Mouse (Mus musculus): ENCODE measurements around the gene Olfr78.

Gene Olfr78

GRCm38 (mm10) chr7:102759266-102759665, at the start of gene Olfr78, which contains the start of gene Olfr560:
Gene Olfr78, minus strand, starts transcription at chr7:102759471.
Gene Olfr560, minus strand, starts transcription at chr7:102759366.
- DNase-seq (ENCODE audit: low spot score in 2 of 2) = no peak

DNA sequence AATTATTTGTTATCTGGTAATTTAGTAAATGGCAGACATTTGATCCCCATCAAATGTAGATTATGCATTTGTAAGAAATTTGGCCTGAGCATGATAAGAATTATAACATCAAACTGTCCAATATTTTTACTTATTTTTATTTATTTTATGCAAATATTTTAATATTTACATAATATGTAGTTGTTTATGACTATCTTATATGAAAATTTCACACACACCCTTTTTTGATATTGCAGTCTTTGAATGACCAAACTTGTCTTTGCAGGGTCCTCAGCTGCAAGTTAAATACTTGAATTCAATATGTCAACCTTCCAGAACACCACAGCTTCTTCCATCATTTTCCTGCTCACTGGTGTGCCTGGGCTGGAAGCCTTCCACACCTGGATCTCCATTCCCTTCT, 43.9 kb upstream of the Olfr78 start, which contains the start of gene Olfr564:
Gene Olfr564 (plus strand): TSS at position 301 of the 400 bp plus-strand sequence.
- no peak for DNase-seq (ENCODE audit: low spot score in 2 of 2)

GRCm38 (mm10) chr7:102770921-102771320, 11.7 kb upstream of the Olfr78 start, which contains the start of gene Olfr561:
Gene Olfr561, plus strand, starts transcription at chr7:102771221.
- no peak for DNase-seq (ENCODE audit: low spot score in 2 of 2)

GRCm38 (mm10) chr7:102752086-102752485, 7.2 kb downstream of the Olfr78 start:
- DNase-seq (ENCODE audit: low spot score in 2 of 2) = no peak

GRCm38 (mm10) chr7:102737705-102738104, 21.6 kb downstream of the Olfr78 start:
- DNase-seq (ENCODE audit: low spot score in 2 of 2) = no peak

- no peak for DNase-seq (ENCODE audit: low spot score in 2 of 2)
Observed at GRCm38 (mm10) chr7:102733793-102734192, 25.5 kb downstream of the Olfr78 start.

GRCm38 (mm10) chr7:102727391-102727790, 31.9 kb downstream of the Olfr78 start, which contains the start of gene Olfr559:
Gene Olfr559, minus strand, starts transcription at chr7:102727491.
- no peak for DNase-seq (ENCODE audit: low spot score in 2 of 2)

GRCm38 (mm10) chr7:102718970-102719369, 40.3 kb downstream of the Olfr78 start, which contains the start of gene Olfr33:
Gene Olfr33, minus strand, starts transcription at chr7:102719070.
- DNase-seq (ENCODE audit: low spot score in 2 of 2) = no peak

DNA sequence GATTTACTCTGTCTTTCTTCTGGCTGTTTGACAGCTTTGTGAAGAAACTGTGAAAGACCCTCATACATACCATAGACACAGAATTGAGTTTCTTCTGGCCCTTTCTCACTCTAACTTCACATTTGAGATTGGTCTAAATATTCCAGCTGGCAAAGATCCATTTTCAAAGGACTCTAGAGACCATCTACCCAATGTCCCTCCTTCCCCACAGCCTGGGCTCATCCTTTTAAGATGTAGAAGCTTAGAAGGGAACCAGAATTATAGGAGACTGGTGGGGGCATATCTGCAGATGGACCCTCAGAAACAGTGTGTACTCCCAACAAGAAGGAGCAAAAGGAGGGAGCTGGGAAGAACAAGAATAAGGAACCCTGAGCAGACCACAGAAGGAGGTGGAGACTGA, 57.4 kb downstream of the Olfr78 start, which contains the start of gene Olfr558:
Gene Olfr558 (plus strand): TSS at position 301 of the 400 bp plus-strand sequence.
- no peak for DNase-seq (ENCODE audit: low spot score in 2 of 2)

DNA sequence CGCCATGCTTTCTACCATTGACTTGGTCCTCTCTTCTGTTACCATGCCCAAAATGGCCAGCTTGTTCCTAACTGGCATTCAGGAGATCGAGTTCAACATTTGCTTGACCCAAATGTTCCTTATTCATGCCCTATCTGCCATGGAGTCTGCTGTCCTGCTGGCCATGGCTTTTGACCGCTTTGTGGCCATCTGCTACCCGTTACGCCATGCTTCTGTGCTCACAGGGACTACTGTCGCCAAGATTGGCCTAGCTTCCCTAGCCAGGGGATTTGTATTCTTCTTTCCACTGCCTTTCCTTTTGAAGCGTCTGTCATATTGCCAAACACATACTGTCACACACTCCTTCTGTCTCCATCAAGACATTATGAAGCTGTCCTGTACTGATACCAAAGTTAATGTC, 60.8 kb downstream of the Olfr78 start:
- DNase-seq (ENCODE audit: low spot score in 2 of 2) = no peak

DNA sequence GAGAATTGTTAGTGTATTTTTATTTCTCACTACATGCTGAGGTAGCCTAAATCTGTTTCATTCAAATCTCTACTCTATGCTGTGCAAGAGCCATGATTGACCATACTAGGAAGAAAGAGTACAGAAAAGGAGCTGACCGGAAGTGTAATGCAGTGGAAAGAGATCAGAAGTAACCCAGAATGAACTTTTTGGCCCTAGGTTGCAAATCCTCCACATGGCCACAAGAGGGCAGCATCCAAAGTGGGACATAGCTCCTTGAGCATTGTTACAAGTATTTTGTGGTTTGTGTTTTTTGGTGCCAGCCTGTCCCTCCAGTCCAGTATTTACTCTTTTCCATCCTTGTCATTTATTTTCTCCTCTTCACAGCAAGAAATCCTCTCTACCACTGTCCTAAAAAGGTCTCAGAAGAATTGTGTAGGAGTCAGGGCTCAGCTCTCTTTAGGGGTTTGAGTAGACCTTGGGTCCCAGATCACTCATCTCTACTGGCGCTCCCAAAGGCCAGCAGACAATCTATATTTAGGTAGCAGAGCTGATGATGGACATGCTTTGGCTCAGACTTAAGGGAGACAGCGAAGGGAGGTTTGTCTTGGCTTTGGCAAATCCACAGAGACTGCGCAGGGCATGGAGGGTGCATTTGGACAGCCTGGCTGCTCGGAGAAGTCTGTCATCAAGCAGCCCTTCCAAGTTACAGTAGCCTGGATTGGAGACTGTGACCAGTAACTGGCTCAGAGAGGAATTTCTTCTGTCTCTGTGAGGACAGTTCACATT, 63.7 kb downstream of the Olfr78 start, which contains the start of gene Olfr557:
Gene Olfr557 (plus strand): TSS at position 553 of the 768 bp plus-strand sequence.
- peak in 1 of 2 experiments; percentile 12 for DNase-seq (ENCODE audit: low spot score in 2 of 2)

Data from cerebellum, postnatal 4 days (tissue).